Mouse (Mus musculus): ENCODE measurements around the gene Shld1. TPM values are rescaled to one million over a fixed set of nuclear protein-coding genes. Genes with fewer than 3 reads are reported as not detected.

Gene Shld1
- total RNA-seq, 2 experiments from 2014 or later = 4.2 to 4.6 TPM

GRCm38 (mm10) chr2:132689569-132690231, 3.0 kb downstream of the Shld1 start:
- peak in 1 of 2 experiments; percentile 13 for DNase-seq
- intact Hi-C loops (cut with DNase I) = loop anchor here (1.0 to 5.0 kb wide), 2 partner anchors 47 to 113 kb away; no protein-coding TSS in a partner anchor

GRCm38 (mm10) chr2:132691731-132692130, 5.0 kb downstream of the Shld1 start:
- intact Hi-C loops (cut with DNase I) = no loop called here
- DNase-seq = no peak

GRCm38 (mm10) chr2:132692320-132692719, 5.6 kb downstream of the Shld1 start:
- no peak for DNase-seq

GRCm38 (mm10) chr2:132693980-132694379, 7.2 kb downstream of the Shld1 start:
- DNase-seq = no peak
- intact Hi-C loops (cut with DNase I) = no loop called here

More at GRCm38 (mm10) chr2:132692320-132692719, 5.6 kb downstream of the Shld1 start:
- intact Hi-C loops (cut with DNase I) = no loop called here

GRCm38 (mm10) chr2:132695358-132696093, 8.8 kb downstream of the Shld1 start:
- intact Hi-C loops (cut with DNase I) = no loop called here
- no peak for DNase-seq

GRCm38 (mm10) chr2:132696519-132696918, 9.8 kb downstream of the Shld1 start:
- intact Hi-C loops (cut with DNase I) = no loop called here
- no peak for DNase-seq

GRCm38 (mm10) chr2:132697256-132697655, 10.5 kb downstream of the Shld1 start:
- DNase-seq = no peak
- intact Hi-C loops (cut with DNase I) = no loop called here

GRCm38 (mm10) chr2:132697695-132698094, 11.0 kb downstream of the Shld1 start:
- no peak for DNase-seq
- intact Hi-C loops (cut with DNase I) = no loop called here

- intact Hi-C loops (cut with DNase I) = no loop called here
- no peak for DNase-seq
These were observed 11.7 kb downstream of the Shld1 start for GRCm38 (mm10) chr2:132698420-132698819.

GRCm38 (mm10) chr2:132700921-132701320, 14.2 kb downstream of the Shld1 start:
- DNase-seq = no peak
- intact Hi-C loops (cut with DNase I) = loop anchor here (1.0 to 10.0 kb wide), 2 partner anchors 185 to 396 kb away; no protein-coding TSS in a partner anchor

GRCm38 (mm10) chr2:132701451-132701886, 14.7 kb downstream of the Shld1 start:
- DNase-seq = peak; percentile 53 to 60
- intact Hi-C loops (cut with DNase I) = loop anchor here (1.0 to 10.0 kb wide), 2 partner anchors 185 to 397 kb away; no protein-coding TSS in a partner anchor

- DNase-seq = no peak
- intact Hi-C loops (cut with DNase I) = loop anchor here (10.0 kb wide), 1 partner anchor 401 kb away; no protein-coding TSS in a partner anchor
These were observed 18.7 kb downstream of the Shld1 start for GRCm38 (mm10) chr2:132705251-132705992.

GRCm38 (mm10) chr2:132706309-132706708, 19.6 kb downstream of the Shld1 start:
- intact Hi-C loops (cut with DNase I) = loop anchor here (10.0 kb wide), 1 partner anchor 402 kb away; no protein-coding TSS in a partner anchor
- no peak for DNase-seq

- DNase-seq = no peak
- intact Hi-C loops (cut with DNase I) = no loop called here
These were observed 23.8 kb downstream of the Shld1 start for GRCm38 (mm10) chr2:132710488-132710887.

- intact Hi-C loops (cut with DNase I) = no loop called here
- no peak for DNase-seq
These were observed 25.3 kb downstream of the Shld1 start for GRCm38 (mm10) chr2:132712061-132712460.

- intact Hi-C loops (cut with DNase I) = no loop called here
- DNase-seq = no peak
These were observed 27.8 kb downstream of the Shld1 start for GRCm38 (mm10) chr2:132714522-132714921.

GRCm38 (mm10) chr2:132714946-132715345, 28.2 kb downstream of the Shld1 start:
- DNase-seq = no peak
- intact Hi-C loops (cut with DNase I) = loop anchor here (5.0 kb wide), 1 partner anchor 198 kb away; no protein-coding TSS in a partner anchor

GRCm38 (mm10) chr2:132715421-132716070, 28.8 kb downstream of the Shld1 start:
- intact Hi-C loops (cut with DNase I) = loop anchor here (5.0 kb wide), 1 partner anchor 198 kb away; no protein-coding TSS in a partner anchor
- no peak for DNase-seq

GRCm38 (mm10) chr2:132716154-132716553, 29.4 kb downstream of the Shld1 start:
- intact Hi-C loops (cut with DNase I) = loop anchor here (5.0 kb wide), 1 partner anchor 199 kb away; no protein-coding TSS in a partner anchor
- DNase-seq = peak; percentile 28 to 50
